Mouse (Mus musculus): ENCODE data around the gene Arhgef7.

Gene Arhgef7

GRCm38 (mm10) chr8:11727651-11728481, at the start of gene Arhgef7:
Gene Arhgef7 (plus strand): TSS chr8:11727721.
- no peaks in the 10 kb centered on the region for H3K36me3 ChIP-seq (ENCODE audit: control insufficient read depth, insufficient read depth, low read length, poor library complexity, severe bottlenecking)
- no peaks in the 10 kb centered on the region for H3K27me3 ChIP-seq (ENCODE audit: control insufficient read depth, insufficient read depth, low read length, poor library complexity, severe bottlenecking)
- DNase-seq (ENCODE audit: low read depth, low spot score), result no peak

GRCm38 (mm10) chr8:11684558-11684957, 43.0 kb upstream of the Arhgef7 start:
- no peaks in the 10 kb centered on the region for H3K36me3 ChIP-seq (ENCODE audit: control insufficient read depth, insufficient read depth, low read length, poor library complexity, severe bottlenecking)
- no peaks in the 10 kb centered on the region for H3K27me3 ChIP-seq (ENCODE audit: control insufficient read depth, insufficient read depth, low read length, poor library complexity, severe bottlenecking)
- no peak for DNase-seq (ENCODE audit: low read depth, low spot score)

GRCm38 (mm10) chr8:11687251-11687650, 40.3 kb upstream of the Arhgef7 start:
- DNase-seq (ENCODE audit: low read depth, low spot score), result no peak
- Histone ChIP-seq H3K27me3 (ENCODE audit: control insufficient read depth, insufficient read depth, low read length, poor library complexity, severe bottlenecking) (no peaks in the 10 kb centered on the region), H3K36me3 (ENCODE audit: control insufficient read depth, insufficient read depth, low read length, poor library complexity, severe bottlenecking) (no peaks in the 10 kb centered on the region)

- DNase-seq (ENCODE audit: low read depth, low spot score), result no peak
- H3K27me3 ChIP-seq (ENCODE audit: control insufficient read depth, insufficient read depth, low read length, poor library complexity, severe bottlenecking), result no peaks in the 10 kb centered on the region; the same call in none of the 2 replicates
- H3K36me3 ChIP-seq (ENCODE audit: control insufficient read depth, insufficient read depth, low read length, poor library complexity, severe bottlenecking), result no peaks in the 10 kb centered on the region
These were observed 37.6 kb upstream of the Arhgef7 start for GRCm38 (mm10) chr8:11689945-11690344.

GRCm38 (mm10) chr8:11691284-11691683, 36.2 kb upstream of the Arhgef7 start:
- H3K27me3 ChIP-seq (ENCODE audit: control insufficient read depth, insufficient read depth, low read length, poor library complexity, severe bottlenecking), result no peaks in the 10 kb centered on the region; the same call in none of the 2 replicates

GRCm38 (mm10) chr8:11691761-11692160, 35.8 kb upstream of the Arhgef7 start:
- H3K27me3 ChIP-seq (ENCODE audit: control insufficient read depth, insufficient read depth, low read length, poor library complexity, severe bottlenecking), result no peaks in the 10 kb centered on the region; the same call in none of the 2 replicates
- H3K36me3 ChIP-seq (ENCODE audit: control insufficient read depth, insufficient read depth, low read length, poor library complexity, severe bottlenecking), result no peaks in the 10 kb centered on the region
- DNase-seq (ENCODE audit: low read depth, low spot score), result no peak

More at GRCm38 (mm10) chr8:11691284-11691683, 36.2 kb upstream of the Arhgef7 start:
- DNase-seq (ENCODE audit: low read depth, low spot score), result no peak
- no peaks in the 10 kb centered on the region for H3K36me3 ChIP-seq (ENCODE audit: control insufficient read depth, insufficient read depth, low read length, poor library complexity, severe bottlenecking)

- Histone ChIP-seq H3K36me3 (ENCODE audit: control insufficient read depth, insufficient read depth, low read length, poor library complexity, severe bottlenecking) (no peaks in the 10 kb centered on the region), H3K27me3 (ENCODE audit: control insufficient read depth, insufficient read depth, low read length, poor library complexity, severe bottlenecking) (no peaks in the 10 kb centered on the region; the same call in none of the 2 replicates)
- no peak for DNase-seq (ENCODE audit: low read depth, low spot score)
These were observed 35.1 kb upstream of the Arhgef7 start for GRCm38 (mm10) chr8:11692455-11692854.

- no peak for DNase-seq (ENCODE audit: low read depth, low spot score)
- H3K36me3 ChIP-seq (ENCODE audit: control insufficient read depth, insufficient read depth, low read length, poor library complexity, severe bottlenecking), result no peaks in the 10 kb centered on the region
These were observed 33.5 kb upstream of the Arhgef7 start for GRCm38 (mm10) chr8:11693972-11694371.

GRCm38 (mm10) chr8:11696176-11696575, 31.3 kb upstream of the Arhgef7 start:
- no peak for DNase-seq (ENCODE audit: low read depth, low spot score)
- Histone ChIP-seq H3K36me3 (ENCODE audit: control insufficient read depth, insufficient read depth, low read length, poor library complexity, severe bottlenecking) (no peaks in the 10 kb centered on the region), H3K27me3 (ENCODE audit: control insufficient read depth, insufficient read depth, low read length, poor library complexity, severe bottlenecking) (peaks cover 2% of the 10 kb centered on the region)

More at GRCm38 (mm10) chr8:11693972-11694371, 33.5 kb upstream of the Arhgef7 start:
- H3K27me3 ChIP-seq (ENCODE audit: control insufficient read depth, insufficient read depth, low read length, poor library complexity, severe bottlenecking), result no peaks in the 10 kb centered on the region; the same call in none of the 2 replicates

GRCm38 (mm10) chr8:11697467-11697866, 30.1 kb upstream of the Arhgef7 start:
- peaks cover 2% of the 10 kb centered on the region for H3K27me3 ChIP-seq (ENCODE audit: control insufficient read depth, insufficient read depth, low read length, poor library complexity, severe bottlenecking)

GRCm38 (mm10) chr8:11699442-11700001, 28.0 kb upstream of the Arhgef7 start:
- H3K27me3 ChIP-seq (ENCODE audit: control insufficient read depth, insufficient read depth, low read length, poor library complexity, severe bottlenecking), result 0 out of 2 replicates have a peak, but pooled peaks cover 2% of the 10 kb centered on the region
- DNase-seq (ENCODE audit: low read depth, low spot score), result no peak
- no peaks in the 10 kb centered on the region for H3K36me3 ChIP-seq (ENCODE audit: control insufficient read depth, insufficient read depth, low read length, poor library complexity, severe bottlenecking)

More at GRCm38 (mm10) chr8:11697467-11697866, 30.1 kb upstream of the Arhgef7 start:
- H3K36me3 ChIP-seq (ENCODE audit: control insufficient read depth, insufficient read depth, low read length, poor library complexity, severe bottlenecking), result no peaks in the 10 kb centered on the region
- no peak for DNase-seq (ENCODE audit: low read depth, low spot score)

- 0 out of 2 replicates have a peak, but pooled peaks cover 2% of the 10 kb centered on the region for H3K27me3 ChIP-seq (ENCODE audit: control insufficient read depth, insufficient read depth, low read length, poor library complexity, severe bottlenecking)
- DNase-seq (ENCODE audit: low read depth, low spot score), result peak; percentile 70
These were observed 27.2 kb upstream of the Arhgef7 start for GRCm38 (mm10) chr8:11700060-11701032.

GRCm38 (mm10) chr8:11701033-11701362, 26.5 kb upstream of the Arhgef7 start, which contains the start of gene 1700016D06Rik:
Gene 1700016D06Rik (minus strand): TSS chr8:11701063.
- DNase-seq (ENCODE audit: low read depth, low spot score), result no peak
- Histone ChIP-seq H3K27me3 (ENCODE audit: control insufficient read depth, insufficient read depth, low read length, poor library complexity, severe bottlenecking) (0 out of 2 replicates have a peak, but pooled peaks cover 2% of the 10 kb centered on the region), H3K36me3 (ENCODE audit: control insufficient read depth, insufficient read depth, low read length, poor library complexity, severe bottlenecking) (no peaks in the 10 kb centered on the region)

More at GRCm38 (mm10) chr8:11700060-11701032, 27.2 kb upstream of the Arhgef7 start:
- H3K36me3 ChIP-seq (ENCODE audit: control insufficient read depth, insufficient read depth, low read length, poor library complexity, severe bottlenecking), result no peaks in the 10 kb centered on the region

- DNase-seq (ENCODE audit: low read depth, low spot score), result no peak
These were observed 26.1 kb upstream of the Arhgef7 start for GRCm38 (mm10) chr8:11701428-11701827.

More at GRCm38 (mm10) chr8:11701428-11701827, 26.1 kb upstream of the Arhgef7 start:
- Histone ChIP-seq H3K36me3 (ENCODE audit: control insufficient read depth, insufficient read depth, low read length, poor library complexity, severe bottlenecking) (no peaks in the 10 kb centered on the region), H3K27me3 (ENCODE audit: control insufficient read depth, insufficient read depth, low read length, poor library complexity, severe bottlenecking) (0 out of 2 replicates have a peak, but pooled peaks cover 2% of the 10 kb centered on the region)

Measured in splenic B cell, adult 2 months (primary cell).